Mouse (Mus musculus): ENCODE measurements around the gene Olfr866. TPM values are rescaled to one million over a fixed set of nuclear protein-coding genes. Genes with fewer than 3 reads are reported as not detected.

The Olfr866 gene
- not detected for polyA plus RNA-seq (2015; fragmentation: Illumina TruSeq; extraction: RNeasy Lipid Tissue Mini Kit (QIAGEN cat#74804); ENCODE audit: insufficient read depth, low read depth, low replicate concordance)

GRCm38 (mm10) chr9:20027935-20028334, at the start of gene Olfr866:
Olfr866 (minus strand) TSS chr9:20028035.

GRCm38 (mm10) chr9:20057462-20057861, 29.6 kb upstream of the Olfr866 start, which contains the start of gene Olfr867:
Olfr867 (minus strand) TSS chr9:20057562.

Other genes with a start within 250 kb of the Olfr866 start
- gene Olfr58, start 247.8 kb downstream of the Olfr866 start, polyA plus RNA-seq (2015; fragmentation: Illumina TruSeq; extraction: RNeasy Lipid Tissue Mini Kit (QIAGEN cat#74804); ENCODE audit: insufficient read depth, low read depth, low replicate concordance) = not detected
- not detected for gene Olfr859, start 223.1 kb downstream of the Olfr866 start, polyA plus RNA-seq (2015; fragmentation: Illumina TruSeq; extraction: RNeasy Lipid Tissue Mini Kit (QIAGEN cat#74804); ENCODE audit: insufficient read depth, low read depth, low replicate concordance)
- not detected for gene Olfr860, start 178.3 kb downstream of the Olfr866 start, polyA plus RNA-seq (2015; fragmentation: Illumina TruSeq; extraction: RNeasy Lipid Tissue Mini Kit (QIAGEN cat#74804); ENCODE audit: insufficient read depth, low read depth, low replicate concordance)
- gene Olfr862, start 140.0 kb downstream of the Olfr866 start, polyA plus RNA-seq (2015; fragmentation: Illumina TruSeq; extraction: RNeasy Lipid Tissue Mini Kit (QIAGEN cat#74804); ENCODE audit: insufficient read depth, low read depth, low replicate concordance) = not detected
- not detected for gene Olfr77, start 111.2 kb downstream of the Olfr866 start, polyA plus RNA-seq (2015; fragmentation: Illumina TruSeq; extraction: RNeasy Lipid Tissue Mini Kit (QIAGEN cat#74804); ENCODE audit: insufficient read depth, low read depth, low replicate concordance)
- gene Olfr867, start 29.5 kb upstream of the Olfr866 start, polyA plus RNA-seq (2015; fragmentation: Illumina TruSeq; extraction: RNeasy Lipid Tissue Mini Kit (QIAGEN cat#74804); ENCODE audit: insufficient read depth, low read depth, low replicate concordance) = not detected
- gene Olfr868, start 70.6 kb upstream of the Olfr866 start, polyA plus RNA-seq (2015; fragmentation: Illumina TruSeq; extraction: RNeasy Lipid Tissue Mini Kit (QIAGEN cat#74804); ENCODE audit: insufficient read depth, low read depth, low replicate concordance) = not detected
- gene Olfr869, start 101.0 kb upstream of the Olfr866 start, polyA plus RNA-seq (2015; fragmentation: Illumina TruSeq; extraction: RNeasy Lipid Tissue Mini Kit (QIAGEN cat#74804); ENCODE audit: insufficient read depth, low read depth, low replicate concordance) = not detected
- not detected for gene Olfr870, start 146.0 kb upstream of the Olfr866 start, polyA plus RNA-seq (2015; fragmentation: Illumina TruSeq; extraction: RNeasy Lipid Tissue Mini Kit (QIAGEN cat#74804); ENCODE audit: insufficient read depth, low read depth, low replicate concordance)
- not detected for gene Olfr871, start 184.2 kb upstream of the Olfr866 start, polyA plus RNA-seq (2015; fragmentation: Illumina TruSeq; extraction: RNeasy Lipid Tissue Mini Kit (QIAGEN cat#74804); ENCODE audit: insufficient read depth, low read depth, low replicate concordance)
- not detected for gene Olfr872, start 209.1 kb upstream of the Olfr866 start, polyA plus RNA-seq (2015; fragmentation: Illumina TruSeq; extraction: RNeasy Lipid Tissue Mini Kit (QIAGEN cat#74804); ENCODE audit: insufficient read depth, low read depth, low replicate concordance)

Data from pancreas, adult 10 weeks (tissue).